Mouse (Mus musculus): ENCODE results near the gene Rapgef2.
"Not testable (repeated sequence)": the region's sequence is repeated elsewhere in the genome, so short reads cannot be mapped to it uniquely, and the experiment has no call there.

The Rapgef2 gene

GRCm38 (mm10) chr3:79100831-79101230 is 185.5 kb downstream of the Rapgef2 start:
- DNase-seq (ENCODE audit: low spot score in 2 of 2) = no peak

GRCm38 (mm10) chr3:79089091-79089490 is 197.2 kb downstream of the Rapgef2 start:
- no peak for DNase-seq (ENCODE audit: low spot score in 2 of 2)

GRCm38 (mm10) chr3:79088461-79088860 is 197.9 kb downstream of the Rapgef2 start:
- DNase-seq (ENCODE audit: low spot score in 2 of 2) = no peak

- DNase-seq (ENCODE audit: low spot score in 2 of 2) = no peak
These were observed 200.0 kb downstream of the Rapgef2 start for GRCm38 (mm10) chr3:79086282-79086681.

- DNase-seq (ENCODE audit: low spot score in 2 of 2) = no peak
These were observed 202.4 kb downstream of the Rapgef2 start for GRCm38 (mm10) chr3:79083881-79084280.

- DNase-seq (ENCODE audit: low spot score in 2 of 2) = no peak
These were observed 203.3 kb downstream of the Rapgef2 start for GRCm38 (mm10) chr3:79083030-79083429.

GRCm38 (mm10) chr3:79079076-79079475 is 207.2 kb downstream of the Rapgef2 start:
- no peak for DNase-seq (ENCODE audit: low spot score in 2 of 2)

- no peak for DNase-seq (ENCODE audit: low spot score in 2 of 2)
These were observed 211.3 kb downstream of the Rapgef2 start for GRCm38 (mm10) chr3:79074970-79075369.

GRCm38 (mm10) chr3:79073541-79074244 is 212.6 kb downstream of the Rapgef2 start:
- no peak for DNase-seq (ENCODE audit: low spot score in 2 of 2)

GRCm38 (mm10) chr3:79071561-79071960 is 214.8 kb downstream of the Rapgef2 start:
- DNase-seq (ENCODE audit: low spot score in 2 of 2) = no peak

GRCm38 (mm10) chr3:79069891-79070290 is 216.4 kb downstream of the Rapgef2 start:
- DNase-seq (ENCODE audit: low spot score in 2 of 2) = no peak

- no peak for DNase-seq (ENCODE audit: low spot score in 2 of 2)
These were observed 217.3 kb downstream of the Rapgef2 start for GRCm38 (mm10) chr3:79068976-79069375.

- no peak for DNase-seq (ENCODE audit: low spot score in 2 of 2)
These were observed 219.8 kb downstream of the Rapgef2 start for GRCm38 (mm10) chr3:79066455-79067055.

GRCm38 (mm10) chr3:79064096-79064495 is 222.2 kb downstream of the Rapgef2 start:
- no peak for DNase-seq (ENCODE audit: low spot score in 2 of 2)

- no peak for DNase-seq (ENCODE audit: low spot score in 2 of 2)
These were observed 224.9 kb downstream of the Rapgef2 start for GRCm38 (mm10) chr3:79061426-79061825.

- not testable (repeated sequence) for DNase-seq (ENCODE audit: low spot score in 2 of 2)
These were observed 227.8 kb downstream of the Rapgef2 start for GRCm38 (mm10) chr3:79058491-79058890.

GRCm38 (mm10) chr3:79045251-79045650 is 241.1 kb downstream of the Rapgef2 start:
- no peak for DNase-seq (ENCODE audit: low spot score in 2 of 2)

GRCm38 (mm10) chr3:79042973-79043372 is 243.3 kb downstream of the Rapgef2 start:
- DNase-seq (ENCODE audit: low spot score in 2 of 2) = no peak

GRCm38 (mm10) chr3:79039666-79040450 is 246.5 kb downstream of the Rapgef2 start:
- no peak for DNase-seq (ENCODE audit: low spot score in 2 of 2)

- no peak for DNase-seq (ENCODE audit: low spot score in 2 of 2)
These were observed 247.3 kb downstream of the Rapgef2 start for GRCm38 (mm10) chr3:79039008-79039407.

- no peak for DNase-seq (ENCODE audit: low spot score in 2 of 2)
These were observed 251.9 kb downstream of the Rapgef2 start for GRCm38 (mm10) chr3:79034457-79034856.

GRCm38 (mm10) chr3:79030855-79031254 is 255.5 kb downstream of the Rapgef2 start:
- DNase-seq (ENCODE audit: low spot score in 2 of 2) = no peak

All from spleen, postnatal 14 days (tissue).